Mouse (Mus musculus): ENCODE measurements around the gene Atf5. TPM values are rescaled to one million over a fixed set of nuclear protein-coding genes. Genes with fewer than 3 reads are reported as not detected.
A peak's percentile ranks its signal among the peaks of the same experiment; 100 is the strongest.

Atf5 gene
- polyA plus RNA-seq, 1 experiment from 2014 or later, result 2.5 TPM

- ATAC-seq, result no peak
- no peak overlapping the region for H3K4me3 ChIP-seq (ENCODE audit: low read depth, low read length)
- no peak overlapping the region for H3K4me2 ChIP-seq (ENCODE audit: low read length)
- WGBS, result 96% methylated on average over 8 of the region's 8 CpGs
- H3K9me3 ChIP-seq (replicated peaks; ENCODE audit: control insufficient read depth, low read length, poor library complexity, severe bottlenecking), result no peaks in the 10 kb centered on the region
- peaks cover 49% of the 10 kb centered on the region for H3K36me3 ChIP-seq (ENCODE audit: control insufficient read depth, insufficient read depth, low read length)
- H3K9ac ChIP-seq (ENCODE audit: low read depth, low read length), result no peak overlapping the region
- H3K4me1 ChIP-seq (ENCODE audit: control insufficient read depth, insufficient read depth, low read length), result peaks cover 12% of the 10 kb centered on the region
- H3K27me3 ChIP-seq (ENCODE audit: control insufficient read depth, insufficient read depth, low read depth, low read length), result peaks cover 8% of the 10 kb centered on the region
- no peak overlapping the region for H3K27ac ChIP-seq (ENCODE audit: low read length)
These were observed 25.5 kb upstream of the Atf5 start for GRCm38 (mm10) chr7:44841825-44842463.

- Histone ChIP-seq H3K4me1 (ENCODE audit: control insufficient read depth, insufficient read depth, low read length) (peaks cover 12% of the 10 kb centered on the region), H3K27me3 (ENCODE audit: control insufficient read depth, insufficient read depth, low read depth, low read length) (peaks cover 8% of the 10 kb centered on the region), H3K36me3 (ENCODE audit: control insufficient read depth, insufficient read depth, low read length) (peaks cover 40% of the 10 kb centered on the region), H3K4me3 (ENCODE audit: low read depth, low read length) (no peak overlapping the region), H3K9ac (ENCODE audit: low read depth, low read length) (0 out of 2 replicates have a peak overlapping the region, but pooled peaks have one; percentile 20), H3K27ac (ENCODE audit: low read length) (no peak overlapping the region), H3K9me3 (replicated peaks; ENCODE audit: control insufficient read depth, low read length, poor library complexity, severe bottlenecking) (no peaks in the 10 kb centered on the region), H3K4me2 (ENCODE audit: low read length) (peak overlapping the region; percentile 64)
- WGBS, result 52% methylated on average over 14 of the region's 14 CpGs
- ATAC-seq, result no peak
These were observed 24.0 kb upstream of the Atf5 start for GRCm38 (mm10) chr7:44840426-44840825.

- H3K4me1 ChIP-seq (ENCODE audit: control insufficient read depth, insufficient read depth, low read length), result peaks cover 12% of the 10 kb centered on the region
- H3K27me3 ChIP-seq (ENCODE audit: control insufficient read depth, insufficient read depth, low read depth, low read length), result peaks cover 8% of the 10 kb centered on the region
- peak overlapping the region; percentile 25 for H3K4me3 ChIP-seq (ENCODE audit: low read depth, low read length)
- 3% methylated on average over 58 of the region's 58 CpGs for WGBS
- peak; percentile 56 for ATAC-seq
- H3K9ac ChIP-seq (ENCODE audit: low read depth, low read length), result peak overlapping the region; percentile 58
- peaks cover 32% of the 10 kb centered on the region for H3K36me3 ChIP-seq (ENCODE audit: control insufficient read depth, insufficient read depth, low read length)
- no peaks in the 10 kb centered on the region for H3K9me3 ChIP-seq (replicated peaks; ENCODE audit: control insufficient read depth, low read length, poor library complexity, severe bottlenecking)
- H3K4me2 ChIP-seq (ENCODE audit: low read length), result peak overlapping the region; percentile 64
- H3K27ac ChIP-seq (ENCODE audit: low read length), result no peak overlapping the region
These were observed 23.2 kb upstream of the Atf5 start for GRCm38 (mm10) chr7:44839491-44840191.

- 29% methylated on average over 11 of the region's 11 CpGs for WGBS
- H3K27ac ChIP-seq (ENCODE audit: low read length), result no peak overlapping the region
These were observed 22.7 kb upstream of the Atf5 start for GRCm38 (mm10) chr7:44839171-44839490.

GRCm38 (mm10) chr7:44838073-44838472 lies 21.6 kb upstream of the Atf5 start:
- H3K9me3 ChIP-seq (replicated peaks; ENCODE audit: control insufficient read depth, low read length, poor library complexity, severe bottlenecking), result no peaks in the 10 kb centered on the region
- H3K9ac ChIP-seq (ENCODE audit: low read depth, low read length), result no peak overlapping the region
- H3K4me2 ChIP-seq (ENCODE audit: low read length), result no peak overlapping the region
- H3K4me3 ChIP-seq (ENCODE audit: low read depth, low read length), result no peak overlapping the region
- 81% methylated on average over 6 of the region's 6 CpGs for WGBS
- peaks cover 8% of the 10 kb centered on the region for H3K27me3 ChIP-seq (ENCODE audit: control insufficient read depth, insufficient read depth, low read depth, low read length)
- peaks cover 18% of the 10 kb centered on the region for H3K36me3 ChIP-seq (ENCODE audit: control insufficient read depth, insufficient read depth, low read length)
- no peak for ATAC-seq
- peaks cover 12% of the 10 kb centered on the region for H3K4me1 ChIP-seq (ENCODE audit: control insufficient read depth, insufficient read depth, low read length)
- no peak overlapping the region for H3K27ac ChIP-seq (ENCODE audit: low read length)

More at GRCm38 (mm10) chr7:44839171-44839490, 22.7 kb upstream of the Atf5 start:
- H3K4me1 ChIP-seq (ENCODE audit: control insufficient read depth, insufficient read depth, low read length), result peaks cover 12% of the 10 kb centered on the region
- H3K9me3 ChIP-seq (replicated peaks; ENCODE audit: control insufficient read depth, low read length, poor library complexity, severe bottlenecking), result no peaks in the 10 kb centered on the region
- H3K9ac ChIP-seq (ENCODE audit: low read depth, low read length), result peak overlapping the region; percentile 58
- peaks cover 27% of the 10 kb centered on the region for H3K36me3 ChIP-seq (ENCODE audit: control insufficient read depth, insufficient read depth, low read length)
- H3K4me3 ChIP-seq (ENCODE audit: low read depth, low read length), result peak overlapping the region; percentile 25
- peaks cover 8% of the 10 kb centered on the region for H3K27me3 ChIP-seq (ENCODE audit: control insufficient read depth, insufficient read depth, low read depth, low read length)
- no peak; the same call in 1 of the 2 replicates for ATAC-seq
- peak overlapping the region; percentile 64 for H3K4me2 ChIP-seq (ENCODE audit: low read length)

- Histone ChIP-seq H3K9me3 (replicated peaks; ENCODE audit: control insufficient read depth, low read length, poor library complexity, severe bottlenecking) (no peaks in the 10 kb centered on the region), H3K4me3 (ENCODE audit: low read depth, low read length) (no peak overlapping the region), H3K4me2 (ENCODE audit: low read length) (no peak overlapping the region), H3K9ac (ENCODE audit: low read depth, low read length) (no peak overlapping the region), H3K27ac (ENCODE audit: low read length) (no peak overlapping the region), H3K27me3 (ENCODE audit: control insufficient read depth, insufficient read depth, low read depth, low read length) (peaks cover 8% of the 10 kb centered on the region), H3K36me3 (ENCODE audit: control insufficient read depth, insufficient read depth, low read length) (peaks cover 13% of the 10 kb centered on the region; the same call in 1 of the 2 replicates), H3K4me1 (ENCODE audit: control insufficient read depth, insufficient read depth, low read length) (peaks cover 12% of the 10 kb centered on the region)
- no peak for ATAC-seq
- WGBS, result 91% methylated on average over 9 of the region's 9 CpGs
These were observed 20.1 kb upstream of the Atf5 start for GRCm38 (mm10) chr7:44836423-44837053.

GRCm38 (mm10) chr7:44836016-44836404 lies 19.6 kb upstream of the Atf5 start:
- peaks cover 8% of the 10 kb centered on the region for H3K27me3 ChIP-seq (ENCODE audit: control insufficient read depth, insufficient read depth, low read depth, low read length)
- no peak for ATAC-seq
- 54% methylated on average over 3 of the region's 3 CpGs for WGBS

GRCm38 (mm10) chr7:44835373-44836015 lies 19.0 kb upstream of the Atf5 start:
- Histone ChIP-seq H3K9me3 (replicated peaks; ENCODE audit: control insufficient read depth, low read length, poor library complexity, severe bottlenecking) (no peaks in the 10 kb centered on the region), H3K4me1 (ENCODE audit: control insufficient read depth, insufficient read depth, low read length) (peaks cover 12% of the 10 kb centered on the region), H3K4me3 (ENCODE audit: low read depth, low read length) (no peak overlapping the region), H3K27ac (ENCODE audit: low read length) (no peak overlapping the region), H3K9ac (ENCODE audit: low read depth, low read length) (no peak overlapping the region), H3K36me3 (ENCODE audit: control insufficient read depth, insufficient read depth, low read length) (peaks cover 12% of the 10 kb centered on the region), H3K27me3 (ENCODE audit: control insufficient read depth, insufficient read depth, low read depth, low read length) (peaks cover 3% of the 10 kb centered on the region), H3K4me2 (ENCODE audit: low read length) (no peak overlapping the region)
- 100% methylated on average over 1 of the region's 1 CpGs for WGBS
- ATAC-seq, result no peak

More at GRCm38 (mm10) chr7:44836016-44836404, 19.6 kb upstream of the Atf5 start:
- Histone ChIP-seq H3K4me1 (ENCODE audit: control insufficient read depth, insufficient read depth, low read length) (peaks cover 12% of the 10 kb centered on the region), H3K9me3 (replicated peaks; ENCODE audit: control insufficient read depth, low read length, poor library complexity, severe bottlenecking) (no peaks in the 10 kb centered on the region), H3K36me3 (ENCODE audit: control insufficient read depth, insufficient read depth, low read length) (peaks cover 12% of the 10 kb centered on the region), H3K4me2 (ENCODE audit: low read length) (no peak overlapping the region), H3K4me3 (ENCODE audit: low read depth, low read length) (no peak overlapping the region), H3K27ac (ENCODE audit: low read length) (no peak overlapping the region), H3K9ac (ENCODE audit: low read depth, low read length) (no peak overlapping the region)
